Mouse (Mus musculus) heart, adult 2 months (tissue): Measurements from ENCODE around the gene Iqschfp. TPM values are rescaled to one million over a fixed set of nuclear protein-coding genes. Genes with fewer than 3 reads are reported as not detected.
A peak's percentile ranks its signal among the peaks of the same experiment; 100 is the strongest.

Experiments
- DNase-seq, 2 experiments: peaks; one replicate each; pipeline ENCODE4 v3.0.0; 2021
- H3K27ac ChIP-seq: fragments of 200-600 bp; 2 replicates; pipeline ENCODE4 v1.8.1; 2022
- H3K27me3 ChIP-seq: fragments of 200-500 bp; 2 replicates; pipeline ENCODE4 v1.6.1; 2012; ENCODE audit warnings: mild to moderate bottlenecking, low read length, inconsistent platforms, mixed read lengths; ENCODE audit not compliant: control insufficient read depth, insufficient read depth
- H3K36me3 ChIP-seq: fragments of 200-500 bp; 2 replicates; pipeline ENCODE4 v1.6.1; 2012; ENCODE audit warnings: low read length, inconsistent platforms; ENCODE audit not compliant: control insufficient read depth, insufficient read depth
- H3K4me1 ChIP-seq: fragments of 200-500 bp; 2 replicates; pipeline ENCODE4 v1.6.1; 2011; ENCODE audit warnings: low read length; ENCODE audit not compliant: control insufficient read depth, insufficient read depth
- H3K4me3 ChIP-seq: fragments of 200-600 bp; 2 replicates; pipeline ENCODE4 v1.8.1; 2022
- H3K79me2 ChIP-seq: fragments of 200-500 bp; replicated peaks from 2 replicates; pipeline ENCODE4 v1.6.1; 2012; ENCODE audit warnings: mild to moderate bottlenecking, inconsistent platforms, low read length, moderate library complexity, mixed read lengths; ENCODE audit not compliant: control insufficient read depth, insufficient read depth
- H3K9ac ChIP-seq: fragments of 200-500 bp; 2 replicates; pipeline ENCODE4 v1.6.1; 2012; ENCODE audit warnings: low read depth, mild to moderate bottlenecking, control low read depth, inconsistent platforms, low read length, mixed read lengths
- CTCF ChIP-seq: fragments of 200-600 bp; IDR thresholded peaks from 2 replicates; pipeline ENCODE4 v1.8.1; 2022; ENCODE audit warnings: antibody characterized with exemption, mild to moderate bottlenecking, moderate library complexity
- EP300 ChIP-seq: fragments of 200-500 bp; IDR thresholded peaks from 2 replicates; pipeline ENCODE4 v1.6.1; 2011; ENCODE audit warnings: low read depth, low read length, control low read depth; ENCODE audit not compliant: insufficient read depth
- POLR2A ChIP-seq: fragments of 200-500 bp; IDR thresholded peaks from 2 replicates; pipeline ENCODE4 v1.6.1; 2011; ENCODE audit warnings: mild to moderate bottlenecking, low read depth, low read length, control low read depth; ENCODE audit not compliant: insufficient read depth
- WGBS: fragments of 180-500 bp; shearing (Covaris S2); methylation state at CpG from one replicate; pipeline ENCODE4 v1.1.7; 2018; 5-methylcytosine and 5-hydroxymethylcytosine counted together
- intact Hi-C: fragments of 180-260 bp; cut with DNase I; formaldehyde crosslinking; loops from one replicate; pipeline ENCODE4 v1.15.1; 2025
- polyA plus RNA-seq: library from polyadenylated mRNA; depleted of rRNA; stranded (reverse); fragments of >200 nt; gene quantifications from 2 replicates; pipeline ENCODE4 v1.2.3, GENCODE M21; 2012
- total RNA-seq, 2 experiments: library from RNA; stranded (reverse); gene quantifications; 2 replicates each; pipeline ENCODE4 v1.2.3; 2021

The Iqschfp gene
- total and polyA plus RNA-seq, 3 experiments: not detected

- H3K79me2 ChIP-seq: no peaks in the 10 kb centered on the region; the same call in 1 of the 2 replicates
- H3K9ac ChIP-seq: peak overlapping the region; percentile 52; the same call in 1 of the 2 replicates
- peak overlapping the region; percentile 98 for H3K27ac ChIP-seq
- WGBS: 14% methylated on average over 14 of the region's 14 CpGs
- DNase-seq: peak; percentile 61 to 84
- peak; percentile 88 for TF ChIP-seq EP300
- TF ChIP-seq CTCF: no peak
- TF ChIP-seq POLR2A: peak; percentile 53
- peak overlapping the region; percentile 46 for H3K4me3 ChIP-seq
- H3K27me3 ChIP-seq: no peaks in the 10 kb centered on the region
- intact Hi-C loops: loop anchor here (2.0 to 5.0 kb wide), 2 partner anchors 19 to 33 kb away; no protein-coding TSS in a partner anchor
- H3K4me1 ChIP-seq: peaks cover 24% of the 10 kb centered on the region
- peaks cover 11% of the 10 kb centered on the region for H3K36me3 ChIP-seq
These were observed 691.9 kb downstream of the Iqschfp start for GRCm38 (mm10) chr3:68583771-68584511.

- Histone ChIP-seq H3K27me3 (no peaks in the 10 kb centered on the region), H3K4me1 (peaks cover 25% of the 10 kb centered on the region), H3K36me3 (peaks cover 11% of the 10 kb centered on the region), H3K9ac (peak overlapping the region; percentile 74), H3K27ac (peak overlapping the region; percentile 98), H3K4me3 (peak overlapping the region; percentile 41), H3K79me2 (no peaks in the 10 kb centered on the region; the same call in 1 of the 2 replicates)
- intact Hi-C loops: loop anchor here (2.0 to 5.0 kb wide), 2 partner anchors 18 to 93 kb away; no protein-coding TSS in a partner anchor
- WGBS: 60% methylated on average over 4 of the region's 4 CpGs
- TF ChIP-seq POLR2A (peak; percentile 31; the same call in 1 of the 2 replicates), CTCF (no peak), EP300 (no peak)
- no peak for DNase-seq
These were observed 693.2 kb downstream of the Iqschfp start for GRCm38 (mm10) chr3:68585213-68585612.

- Histone ChIP-seq H3K27ac (peak overlapping the region; percentile 98), H3K4me1 (peaks cover 28% of the 10 kb centered on the region), H3K27me3 (no peaks in the 10 kb centered on the region), H3K79me2 (peaks cover 2% of the 10 kb centered on the region; the same call in 1 of the 2 replicates), H3K4me3 (peak overlapping the region; percentile 41; the same call in 1 of the 2 replicates), H3K36me3 (peaks cover 17% of the 10 kb centered on the region), H3K9ac (peak overlapping the region; percentile 31)
- intact Hi-C loops: loop anchor here (5.0 kb wide), 1 partner anchor 94 kb away; no protein-coding TSS in a partner anchor
- TF ChIP-seq EP300 (no peak), POLR2A (peak; percentile 55; the same call in 1 of the 2 replicates), CTCF (no peak)
- WGBS: 11% methylated on average over 9 of the region's 9 CpGs
- DNase-seq: peak in 1 of 2 experiments; percentile 63
These were observed 694.6 kb downstream of the Iqschfp start for GRCm38 (mm10) chr3:68586646-68587064.

- no peak for TF ChIP-seq CTCF
- no peak for TF ChIP-seq EP300
- no peak for TF ChIP-seq POLR2A
- Histone ChIP-seq H3K79me2 (0 out of 2 replicates have a peak, but pooled peaks cover 5% of the 10 kb centered on the region), H3K4me1 (peaks cover 27% of the 10 kb centered on the region), H3K9ac (no peak overlapping the region), H3K36me3 (peaks cover 15% of the 10 kb centered on the region), H3K4me3 (no peak overlapping the region), H3K27ac (peak overlapping the region; percentile 98), H3K27me3 (no peaks in the 10 kb centered on the region)
- no peak for DNase-seq
- 51% methylated on average over 10 of the region's 10 CpGs for WGBS
- intact Hi-C loops: loop anchor here (5.0 kb wide), 1 partner anchor 95 kb away; no protein-coding TSS in a partner anchor
These were observed 695.7 kb downstream of the Iqschfp start for GRCm38 (mm10) chr3:68587567-68588245.

- Histone ChIP-seq H3K36me3 (peaks cover 16% of the 10 kb centered on the region), H3K27ac (peak overlapping the region; percentile 98), H3K4me1 (peaks cover 26% of the 10 kb centered on the region), H3K4me3 (no peak overlapping the region), H3K79me2 (peaks cover 5% of the 10 kb centered on the region; the same call in 1 of the 2 replicates), H3K27me3 (no peaks in the 10 kb centered on the region), H3K9ac (no peak overlapping the region)
- no peak for DNase-seq
- WGBS: 35% methylated on average over 9 of the region's 9 CpGs
- TF ChIP-seq POLR2A (no peak), CTCF (no peak), EP300 (no peak)
- intact Hi-C loops: loop anchor here (5.0 kb wide), 1 partner anchor 97 kb away; no protein-coding TSS in a partner anchor
These were observed 697.3 kb downstream of the Iqschfp start for GRCm38 (mm10) chr3:68589220-68589840.
